Mouse (Mus musculus): ENCODE results near the gene Sox5. TPM values are rescaled to one million over a fixed set of nuclear protein-coding genes. Genes with fewer than 3 reads are reported as not detected.

Sox5 gene
- polyA plus RNA-seq, 1 experiment, result 4.6 TPM

DNA sequence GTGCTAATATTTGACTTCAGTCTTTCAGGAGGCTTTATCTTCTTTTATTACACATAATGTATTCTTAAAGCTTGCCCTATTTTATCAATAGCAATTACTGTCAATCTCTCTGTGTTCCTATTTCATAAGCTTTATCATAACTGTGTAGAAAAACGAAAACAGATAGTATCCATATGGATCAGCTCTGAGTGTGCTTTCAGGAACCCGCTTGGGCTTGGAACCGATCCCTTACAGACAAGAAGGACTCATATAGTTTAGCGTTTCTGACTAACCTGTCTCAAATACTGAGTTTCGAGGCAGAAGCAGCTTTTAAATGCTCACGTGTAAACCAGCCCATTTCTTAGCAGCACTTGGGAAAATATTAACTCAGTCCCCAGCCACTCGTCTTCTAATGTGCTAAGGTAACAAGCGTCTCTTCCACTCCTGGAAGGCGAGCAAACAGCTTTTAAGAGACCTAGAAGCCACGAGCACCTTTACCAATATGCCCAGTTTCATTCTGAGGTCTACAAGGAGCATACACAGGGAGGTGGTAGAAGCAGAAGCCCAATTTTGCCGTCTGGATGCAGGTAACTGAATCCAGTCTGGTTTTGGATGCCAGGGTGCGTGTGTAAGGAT is 706.3 kb downstream of the Sox5 start:
- Histone ChIP-seq H3K4me3 (ENCODE audit: insufficient read depth, low read depth, low read length) (no peak overlapping the region), H3K27ac (replicated peaks; ENCODE audit: low read depth, low read length) (no peak overlapping the region), H3K4me1 (ENCODE audit: control insufficient read depth, insufficient read depth, insufficient read length, low read length) (peaks cover 5% of the 10 kb centered on the region)

DNA sequence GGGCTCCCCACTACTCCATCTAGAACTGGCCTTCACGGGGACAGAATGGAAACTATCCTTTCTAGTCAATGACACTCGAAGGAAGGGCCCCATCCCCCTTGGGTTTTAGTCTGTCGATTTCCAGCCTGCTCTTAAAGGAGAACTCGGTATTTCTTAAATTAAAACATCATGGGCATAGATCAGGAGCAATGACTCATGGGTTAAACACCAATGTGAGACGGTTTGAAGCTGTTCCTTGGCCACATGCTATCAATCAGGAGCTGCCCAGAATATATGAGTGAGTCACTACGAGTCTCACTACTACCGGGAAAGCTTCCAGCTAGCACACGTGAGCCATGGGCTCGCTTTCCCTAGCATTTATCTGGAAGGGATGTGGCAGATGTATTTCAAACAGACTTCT is 707.0 kb downstream of the Sox5 start:
- peaks cover 5% of the 10 kb centered on the region for H3K4me1 ChIP-seq (ENCODE audit: control insufficient read depth, insufficient read depth, insufficient read length, low read length)
- H3K4me3 ChIP-seq (ENCODE audit: insufficient read depth, low read depth, low read length), result no peak overlapping the region
- H3K27ac ChIP-seq (replicated peaks; ENCODE audit: low read depth, low read length), result no peak overlapping the region

DNA sequence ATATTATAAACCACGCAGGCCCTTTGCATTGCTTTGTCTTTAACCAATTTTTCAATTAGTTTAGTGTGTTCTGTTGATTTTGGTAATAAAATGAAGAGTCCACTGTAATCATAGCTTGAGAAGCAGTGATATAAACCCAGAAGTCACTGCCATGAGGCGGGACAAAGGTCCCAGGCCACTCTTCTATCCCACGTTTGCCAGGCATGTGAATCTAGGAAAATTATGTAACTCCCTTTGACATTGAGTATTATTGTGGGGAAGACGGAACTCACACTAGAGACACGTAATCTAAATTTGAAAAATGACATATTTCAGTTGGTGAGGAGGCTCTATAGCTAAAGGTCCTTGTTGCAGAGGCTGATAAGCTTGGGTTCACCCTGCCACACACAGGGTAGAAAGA is 711.3 kb downstream of the Sox5 start:
- Histone ChIP-seq H3K4me1 (ENCODE audit: control insufficient read depth, insufficient read depth, insufficient read length, low read length) (peaks cover 5% of the 10 kb centered on the region), H3K4me3 (ENCODE audit: insufficient read depth, low read depth, low read length) (no peak overlapping the region), H3K27ac (replicated peaks; ENCODE audit: low read depth, low read length) (peak overlapping the region; percentile 48)

DNA sequence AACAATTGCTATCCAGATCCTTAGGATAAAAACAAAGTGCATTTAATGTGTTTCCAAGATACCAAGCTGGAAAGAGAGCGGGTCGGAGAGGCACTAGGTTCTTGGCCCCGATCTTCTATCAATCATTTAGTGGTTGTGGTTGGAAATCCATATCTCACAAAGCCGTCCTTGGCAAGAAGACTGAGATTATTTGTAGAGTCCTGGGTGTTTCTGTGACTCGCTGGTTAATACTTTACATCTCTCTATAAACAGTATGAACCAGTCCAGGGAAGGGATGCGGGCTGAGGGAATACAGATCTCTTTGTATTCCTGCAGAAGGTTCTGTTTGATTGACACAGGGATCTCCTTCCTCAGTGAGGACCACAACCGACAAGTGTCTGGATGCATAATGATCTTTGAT is 714.3 kb downstream of the Sox5 start:
- H3K27ac ChIP-seq (replicated peaks; ENCODE audit: low read depth, low read length), result no peak overlapping the region
- no peak overlapping the region for H3K4me3 ChIP-seq (ENCODE audit: insufficient read depth, low read depth, low read length)
- no peaks in the 10 kb centered on the region for H3K4me1 ChIP-seq (ENCODE audit: control insufficient read depth, insufficient read depth, insufficient read length, low read length)

DNA sequence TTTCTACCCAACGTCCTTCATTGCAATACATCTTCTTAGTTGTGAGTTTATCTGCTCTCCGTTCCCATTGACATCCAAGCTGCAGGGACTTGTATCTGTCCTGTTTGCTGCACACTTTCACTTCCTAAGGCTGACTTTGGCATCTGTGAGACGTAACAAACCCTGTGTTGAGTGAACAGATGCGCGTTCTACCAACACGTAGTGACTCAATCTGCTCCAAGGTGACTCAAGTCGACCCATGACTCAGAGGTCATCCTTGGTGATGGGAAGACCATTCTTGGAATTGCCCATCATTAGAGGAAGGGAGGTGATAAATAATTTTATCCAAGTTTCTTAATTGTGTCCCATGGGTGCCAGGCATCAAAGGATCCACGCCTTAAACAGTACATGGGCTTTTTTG is 719.3 kb downstream of the Sox5 start:
- no peak overlapping the region for H3K4me3 ChIP-seq (ENCODE audit: insufficient read depth, low read depth, low read length)
- no peak overlapping the region for H3K27ac ChIP-seq (replicated peaks; ENCODE audit: low read depth, low read length)
- H3K4me1 ChIP-seq (ENCODE audit: control insufficient read depth, insufficient read depth, insufficient read length, low read length), result 0 out of 2 replicates have a peak, but pooled peaks cover under 1% of the 10 kb centered on the region

DNA sequence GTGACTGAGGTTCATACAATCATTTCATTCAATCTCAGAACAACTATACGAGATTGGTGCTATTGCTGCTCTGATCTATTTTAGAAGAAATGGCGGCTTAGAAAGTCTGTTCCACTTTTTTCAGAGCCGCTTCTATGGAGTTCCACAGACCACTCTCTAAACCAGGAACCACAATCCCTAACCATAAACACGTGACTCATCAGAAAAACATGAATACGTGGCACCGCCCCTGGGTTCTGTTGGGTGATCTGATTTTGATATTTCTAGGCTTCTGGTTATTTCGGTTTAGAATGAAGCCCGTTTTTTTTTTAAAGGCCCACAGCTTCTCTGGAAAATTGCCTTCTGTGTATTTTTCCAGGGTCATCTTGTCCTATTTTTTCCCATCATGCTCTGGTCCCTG is 720.0 kb downstream of the Sox5 start:
- H3K4me1 ChIP-seq (ENCODE audit: control insufficient read depth, insufficient read depth, insufficient read length, low read length), result 0 out of 2 replicates have a peak, but pooled peaks cover 2% of the 10 kb centered on the region
- no peak overlapping the region for H3K4me3 ChIP-seq (ENCODE audit: insufficient read depth, low read depth, low read length)

DNA sequence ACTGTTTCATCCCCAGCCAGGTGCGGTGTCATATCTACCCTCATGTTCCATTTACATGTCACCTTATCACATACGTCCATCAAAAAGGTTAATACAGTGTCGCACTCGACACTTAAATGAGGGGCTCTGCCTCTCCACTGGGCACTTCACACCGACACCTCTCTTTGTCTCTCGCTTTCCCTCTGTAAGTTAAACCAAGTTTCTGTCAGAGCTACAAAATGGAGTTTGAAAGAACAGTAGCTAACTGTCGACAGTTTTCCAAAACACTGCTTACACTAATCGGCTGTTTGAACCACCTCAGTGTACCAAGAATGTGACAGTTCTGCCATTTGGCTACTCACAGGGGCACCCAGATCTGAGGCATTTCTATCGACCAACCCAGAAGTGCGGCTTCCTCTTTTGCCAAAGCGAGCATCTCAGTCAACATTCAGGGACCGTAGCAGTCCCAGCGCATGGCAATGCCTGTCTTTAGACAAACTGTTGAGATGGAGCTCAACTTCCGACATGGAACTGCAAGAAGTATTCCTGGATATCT is 724.6 kb downstream of the Sox5 start:
- Histone ChIP-seq H3K4me3 (ENCODE audit: insufficient read depth, low read depth, low read length) (no peak overlapping the region), H3K27ac (replicated peaks; ENCODE audit: low read depth, low read length) (0 out of 2 replicates have a peak overlapping the region, but pooled peaks have one; percentile 15), H3K4me1 (ENCODE audit: control insufficient read depth, insufficient read depth, insufficient read length, low read length) (0 out of 2 replicates have a peak, but pooled peaks cover 2% of the 10 kb centered on the region)

More for the DNA sequence above, 720.0 kb downstream of the Sox5 start:
- H3K27ac ChIP-seq (replicated peaks; ENCODE audit: low read depth, low read length), result no peak overlapping the region

DNA sequence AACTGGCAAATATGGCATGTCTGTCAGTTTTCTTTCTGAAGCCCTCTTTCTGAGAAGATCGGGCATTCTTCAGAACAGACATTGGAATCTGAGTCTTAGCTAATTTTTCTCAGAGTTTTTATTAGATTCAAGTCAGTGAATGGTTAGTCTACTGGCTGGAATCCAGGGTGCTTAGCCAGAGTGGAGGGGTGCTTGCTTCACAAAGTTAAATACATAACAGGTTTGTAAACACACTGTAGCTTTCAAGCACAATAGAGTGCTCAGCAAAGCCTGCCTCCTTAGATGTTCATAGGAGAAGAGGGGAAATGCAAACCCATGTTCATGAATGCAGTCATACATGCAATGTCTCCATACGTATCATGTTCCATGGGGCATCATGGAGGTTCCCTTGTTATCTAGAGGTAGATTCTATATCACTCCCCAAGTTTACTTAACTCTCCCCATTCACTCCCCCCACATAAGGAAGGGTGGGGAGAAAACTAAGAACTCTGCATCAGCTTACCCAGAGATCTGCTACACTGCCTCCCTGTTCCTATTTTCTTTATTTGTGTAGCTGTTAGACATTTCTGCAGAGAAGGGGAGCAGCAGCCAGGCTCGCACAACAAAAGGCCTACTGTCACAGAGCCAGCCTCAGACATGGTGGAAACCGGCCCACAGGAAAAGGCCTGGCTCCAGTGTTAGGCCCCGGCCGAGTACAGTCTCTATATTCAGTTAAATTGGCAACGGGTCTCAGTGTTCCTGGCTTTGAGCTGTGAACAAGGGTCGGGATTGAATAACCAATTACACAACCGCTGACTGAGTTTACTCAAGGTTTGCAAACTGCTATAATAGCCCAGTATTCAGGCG is 725.3 kb downstream of the Sox5 start:
- H3K4me3 ChIP-seq (ENCODE audit: insufficient read depth, low read depth, low read length), result no peak overlapping the region
- H3K27ac ChIP-seq (replicated peaks; ENCODE audit: low read depth, low read length), result no peak overlapping the region
- H3K4me1 ChIP-seq (ENCODE audit: control insufficient read depth, insufficient read depth, insufficient read length, low read length), result 0 out of 2 replicates have a peak, but pooled peaks cover 2% of the 10 kb centered on the region

DNA sequence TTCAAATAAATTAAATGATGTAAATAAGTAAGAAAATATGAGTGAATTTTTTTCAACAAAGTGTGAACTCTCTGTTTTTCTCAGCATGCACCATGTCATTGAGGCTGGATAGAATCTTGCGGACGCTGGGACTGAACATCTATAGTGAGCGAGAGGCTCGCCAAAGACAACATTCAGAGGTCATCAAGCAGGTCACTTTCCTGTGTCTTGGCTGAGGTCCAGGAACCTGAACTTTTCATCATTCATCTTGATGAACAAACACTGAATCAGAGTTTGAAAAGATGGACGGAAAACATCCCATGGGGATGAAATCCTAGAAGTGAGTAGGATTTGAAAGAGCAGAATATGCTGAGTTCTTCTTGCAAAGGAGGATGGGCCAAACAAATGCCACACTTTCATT is 729.3 kb downstream of the Sox5 start:
- H3K4me1 ChIP-seq (ENCODE audit: control insufficient read depth, insufficient read depth, insufficient read length, low read length), result 0 out of 2 replicates have a peak, but pooled peaks cover 2% of the 10 kb centered on the region
- H3K27ac ChIP-seq (replicated peaks; ENCODE audit: low read depth, low read length), result no peak overlapping the region
- no peak overlapping the region for H3K4me3 ChIP-seq (ENCODE audit: insufficient read depth, low read depth, low read length)

DNA sequence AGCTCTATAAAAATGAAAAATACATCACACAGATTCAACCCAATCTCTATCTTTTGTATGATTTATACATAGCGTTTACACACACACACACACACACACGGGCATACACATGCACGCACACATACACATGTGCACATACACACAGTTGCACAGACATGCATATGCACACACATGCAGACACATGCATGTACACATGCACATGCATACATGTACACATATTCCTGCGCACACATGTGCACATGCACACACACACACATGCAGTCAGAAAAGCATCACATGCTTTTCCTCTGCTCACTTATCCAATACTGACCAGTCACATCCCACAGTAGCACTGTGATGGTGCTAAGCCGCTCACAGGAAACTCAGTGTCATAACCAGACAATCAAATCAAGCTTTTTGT is 730.5 kb downstream of the Sox5 start:
- Histone ChIP-seq H3K4me1 (ENCODE audit: control insufficient read depth, insufficient read depth, insufficient read length, low read length) (no peaks in the 10 kb centered on the region), H3K4me3 (ENCODE audit: insufficient read depth, low read depth, low read length) (no peak overlapping the region), H3K27ac (replicated peaks; ENCODE audit: low read depth, low read length) (no peak overlapping the region)

DNA sequence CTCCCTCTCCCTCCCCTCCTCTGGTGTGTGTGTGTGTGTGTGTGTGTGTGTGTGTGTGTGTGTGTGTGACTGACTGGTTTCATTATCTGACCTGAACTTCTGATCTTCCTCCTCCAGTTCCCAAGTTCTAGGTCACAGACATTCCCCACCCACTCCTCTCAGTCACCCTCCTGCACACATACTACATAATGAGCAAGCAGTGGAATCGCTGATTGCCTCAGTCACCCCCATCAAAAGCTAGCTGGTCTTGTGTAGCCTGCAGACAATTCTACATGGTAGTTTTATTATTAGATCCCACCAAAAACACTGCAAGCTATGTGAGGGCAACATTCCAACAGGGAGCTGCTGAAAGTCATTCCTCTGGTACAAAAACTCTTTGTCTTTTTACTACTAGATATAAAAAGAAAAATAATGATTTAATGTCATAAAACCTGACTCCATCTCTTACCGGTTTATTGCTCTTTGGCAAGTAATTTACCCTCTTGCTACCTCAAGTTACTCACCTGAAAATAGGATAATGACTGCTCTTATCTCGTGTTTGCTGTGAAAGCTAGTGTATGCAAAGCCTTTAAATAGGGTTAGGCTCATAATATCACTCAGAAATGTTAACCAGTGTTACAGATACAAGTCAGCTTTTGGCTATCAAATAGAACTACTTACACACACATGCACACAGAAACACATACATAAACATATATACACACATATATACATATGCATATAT is 733.4 kb downstream of the Sox5 start:
- no peak overlapping the region for H3K27ac ChIP-seq (replicated peaks; ENCODE audit: low read depth, low read length)
- H3K4me3 ChIP-seq (ENCODE audit: insufficient read depth, low read depth, low read length), result no peak overlapping the region
- H3K4me1 ChIP-seq (ENCODE audit: control insufficient read depth, insufficient read depth, insufficient read length, low read length), result no peaks in the 10 kb centered on the region

DNA sequence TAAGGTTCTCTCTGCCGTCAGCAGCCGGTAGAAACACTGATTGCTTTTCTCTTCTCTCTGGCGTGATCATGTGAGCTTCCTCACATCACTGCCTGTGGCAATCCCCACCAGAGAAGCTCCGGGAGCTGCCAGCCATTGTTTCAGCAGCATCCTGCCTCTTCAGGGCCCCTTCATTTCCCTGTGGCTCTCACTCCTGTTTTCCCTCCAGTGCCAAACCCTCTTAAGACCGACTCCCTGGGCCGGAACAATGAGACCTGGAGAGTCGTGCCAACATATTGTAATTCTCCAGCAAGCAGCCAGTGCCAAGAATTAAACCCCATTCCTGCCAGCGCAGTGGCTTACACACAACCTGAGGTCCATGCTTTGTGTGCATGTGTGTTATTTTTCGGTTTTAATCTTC is 736.3 kb downstream of the Sox5 start:
- no peak overlapping the region for H3K4me3 ChIP-seq (ENCODE audit: insufficient read depth, low read depth, low read length)
- no peaks in the 10 kb centered on the region for H3K4me1 ChIP-seq (ENCODE audit: control insufficient read depth, insufficient read depth, insufficient read length, low read length)
- H3K27ac ChIP-seq (replicated peaks; ENCODE audit: low read depth, low read length), result no peak overlapping the region

DNA sequence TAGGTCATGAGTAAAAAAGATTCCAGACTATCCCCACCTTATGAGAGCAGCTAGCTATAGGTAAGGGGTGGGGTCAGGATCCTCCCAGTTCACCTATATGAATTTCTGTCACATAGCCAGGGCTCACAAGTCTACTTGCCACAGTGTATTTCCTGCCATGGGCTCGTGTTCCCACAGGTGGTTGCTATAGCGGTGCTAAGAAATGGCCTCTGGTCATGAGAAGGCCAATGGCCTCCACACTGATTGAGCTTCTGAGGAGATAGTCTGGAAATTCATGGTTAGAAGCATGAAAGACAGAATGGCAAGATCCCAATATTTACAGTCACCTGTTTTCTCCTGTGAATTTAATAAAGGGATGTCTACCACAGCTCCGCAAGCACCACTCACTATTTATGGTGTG is 737.4 kb downstream of the Sox5 start:
- no peak overlapping the region for H3K4me3 ChIP-seq (ENCODE audit: insufficient read depth, low read depth, low read length)
- no peaks in the 10 kb centered on the region for H3K4me1 ChIP-seq (ENCODE audit: control insufficient read depth, insufficient read depth, insufficient read length, low read length)
- H3K27ac ChIP-seq (replicated peaks; ENCODE audit: low read depth, low read length), result no peak overlapping the region

DNA sequence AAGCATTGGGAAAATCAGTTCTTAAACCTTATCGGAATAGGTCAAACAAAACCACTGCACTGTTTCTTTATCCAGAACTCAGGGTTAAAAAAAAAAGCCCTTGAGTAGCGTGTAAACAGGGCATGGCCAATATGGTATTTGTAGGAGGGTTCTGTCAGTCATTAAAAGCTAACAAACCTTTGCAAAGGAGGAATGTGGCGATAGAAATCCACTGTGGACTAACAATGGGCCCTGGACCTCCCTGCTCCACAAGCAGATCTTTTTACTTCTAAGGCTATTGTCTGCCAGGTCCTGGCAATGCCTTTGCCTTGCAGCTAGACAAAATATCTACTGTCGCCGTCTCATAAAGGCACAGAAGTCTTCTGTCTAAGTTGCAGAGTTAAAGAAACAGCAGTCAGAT is 738.8 kb downstream of the Sox5 start:
- Histone ChIP-seq H3K4me1 (ENCODE audit: control insufficient read depth, insufficient read depth, insufficient read length, low read length) (no peaks in the 10 kb centered on the region), H3K4me3 (ENCODE audit: insufficient read depth, low read depth, low read length) (no peak overlapping the region), H3K27ac (replicated peaks; ENCODE audit: low read depth, low read length) (no peak overlapping the region)

DNA sequence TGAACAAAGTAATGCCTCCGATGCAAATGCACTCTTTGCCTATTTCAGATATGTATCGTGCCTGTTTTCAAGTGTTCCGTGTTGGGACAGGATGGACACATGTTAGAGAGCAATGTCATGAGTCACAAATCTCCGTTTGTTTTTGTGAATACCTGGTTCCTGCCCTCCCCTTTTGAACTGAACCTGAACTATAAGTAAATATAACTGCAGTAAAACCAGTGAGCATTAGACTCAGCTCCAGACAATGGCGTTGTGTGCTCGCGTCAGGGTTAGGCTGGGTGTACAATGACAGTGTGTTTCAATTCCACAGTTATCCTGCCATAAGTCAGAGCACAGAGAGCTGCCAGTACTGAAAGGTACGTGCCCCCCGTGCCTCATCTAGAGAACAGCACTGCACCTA is 739.8 kb downstream of the Sox5 start:
- H3K4me3 ChIP-seq (ENCODE audit: insufficient read depth, low read depth, low read length), result no peak overlapping the region
- H3K27ac ChIP-seq (replicated peaks; ENCODE audit: low read depth, low read length), result no peak overlapping the region
- H3K4me1 ChIP-seq (ENCODE audit: control insufficient read depth, insufficient read depth, insufficient read length, low read length), result no peaks in the 10 kb centered on the region
